Mouse (Mus musculus) stomach, embryonic 15.5 days (tissue): ENCODE measurements around the gene Wfdc6a. TPM values are rescaled to one million over a fixed set of nuclear protein-coding genes. Genes with fewer than 3 reads are reported as not detected.

Experiments used
- ATAC-seq: fragments of 200-750 bp; cut with Nextera tagmentation; 2 replicates; pipeline ENCODE4 v1.8.0; 2017; ENCODE audit warnings: low read depth, moderate number of reproducible peaks, moderate TSS enrichment; ENCODE audit not compliant: insufficient read depth, low FRiP score
- H3K27ac ChIP-seq: fragments of 300-500 bp; sonication (generic); 2 replicates; pipeline ENCODE4 v1.5.1; 2015; ENCODE audit warnings: mild to moderate bottlenecking, inconsistent platforms
- H3K27me3 ChIP-seq: fragments of 300-500 bp; sonication (generic); replicated peaks from 2 replicates; pipeline ENCODE4 v1.6.1; 2015; ENCODE audit warnings: inconsistent platforms
- H3K36me3 ChIP-seq: fragments of 300-500 bp; sonication (generic); 2 replicates; pipeline ENCODE4 v1.6.1; 2015; ENCODE audit warnings: inconsistent platforms
- H3K4me1 ChIP-seq: fragments of 300-500 bp; sonication (generic); 2 replicates; pipeline ENCODE4 v1.6.1; 2015; ENCODE audit warnings: inconsistent platforms
- H3K4me2 ChIP-seq: fragments of 300-500 bp; sonication (generic); 2 replicates; pipeline ENCODE4 v1.6.1; 2015; ENCODE audit warnings: mild to moderate bottlenecking, inconsistent platforms
- H3K4me3 ChIP-seq: fragments of 300-500 bp; sonication (generic); replicated peaks from 2 replicates; pipeline ENCODE4 v1.5.1; 2015; ENCODE audit warnings: inconsistent platforms
- H3K9ac ChIP-seq: fragments of 300-500 bp; sonication (generic); 2 replicates; pipeline ENCODE4 v1.6.1; 2015; ENCODE audit warnings: inconsistent platforms
- H3K9me3 ChIP-seq: fragments of 300-500 bp; sonication (generic); 2 replicates; pipeline ENCODE4 v1.6.1; 2016; ENCODE audit warnings: inconsistent platforms
- WGBS: fragments of 180-500 bp; shearing (Covaris S2); methylation state at CpG from one replicate; pipeline ENCODE4 v1.1.7; 2015; 5-methylcytosine and 5-hydroxymethylcytosine counted together
- polyA plus RNA-seq: library from polyadenylated mRNA; unstranded; fragments of >200 nt; fragmentation: Nextera tagmentation; extraction: Ambion mirVana; gene quantifications from 2 replicates; pipeline ENCODE4 v1.2.1, GENCODE M21; 2015

Gene Wfdc6a
- polyA plus RNA-seq, 1 experiment from 2014 or later = 1.5 TPM

GRCm38 (mm10) chr2:164549338-164549737 is 35.9 kb downstream of the Wfdc6a start:
- 45% methylated on average over 4 of the region's 4 CpGs for WGBS
- H3K4me2 ChIP-seq = no peak overlapping the region
- no peak overlapping the region for H3K4me3 ChIP-seq
- H3K9ac ChIP-seq = no peak overlapping the region
- H3K9me3 ChIP-seq = no peaks in the 10 kb centered on the region
- ATAC-seq = no peak
- H3K27me3 ChIP-seq = no peaks in the 10 kb centered on the region
- no peak overlapping the region for H3K27ac ChIP-seq
- no peaks in the 10 kb centered on the region for H3K36me3 ChIP-seq
- H3K4me1 ChIP-seq = 0 out of 2 replicates have a peak, but pooled peaks cover 6% of the 10 kb centered on the region

GRCm38 (mm10) chr2:164544454-164545097 is 40.7 kb downstream of the Wfdc6a start:
- no peak overlapping the region for H3K27ac ChIP-seq
- WGBS = 42% methylated on average over 5 of the region's 5 CpGs
- ATAC-seq = peak; percentile 45; the same call in 1 of the 2 replicates

GRCm38 (mm10) chr2:164543745-164544144 is 41.5 kb downstream of the Wfdc6a start:
- Histone ChIP-seq H3K36me3 (no peaks in the 10 kb centered on the region), H3K4me1 (peaks cover 26% of the 10 kb centered on the region), H3K9me3 (no peaks in the 10 kb centered on the region), H3K27me3 (no peaks in the 10 kb centered on the region), H3K4me3 (no peak overlapping the region), H3K27ac (no peak overlapping the region; the same call in 1 of the 2 replicates), H3K9ac (no peak overlapping the region; the same call in 1 of the 2 replicates), H3K4me2 (no peak overlapping the region)
- no peak for ATAC-seq
- WGBS = 67% methylated on average over 2 of the region's 2 CpGs

More at GRCm38 (mm10) chr2:164544454-164545097, 40.7 kb downstream of the Wfdc6a start:
- H3K36me3 ChIP-seq = no peaks in the 10 kb centered on the region
- peaks cover 26% of the 10 kb centered on the region for H3K4me1 ChIP-seq
- H3K27me3 ChIP-seq = no peaks in the 10 kb centered on the region
- no peak overlapping the region for H3K4me3 ChIP-seq
- no peak overlapping the region for H3K9ac ChIP-seq
- no peaks in the 10 kb centered on the region for H3K9me3 ChIP-seq
- no peak overlapping the region for H3K4me2 ChIP-seq

GRCm38 (mm10) chr2:164542598-164542997 is 42.6 kb downstream of the Wfdc6a start:
- Histone ChIP-seq H3K36me3 (no peaks in the 10 kb centered on the region), H3K27ac (0 out of 2 replicates have a peak overlapping the region, but pooled peaks have one; percentile 31), H3K4me2 (no peak overlapping the region), H3K4me1 (peaks cover 26% of the 10 kb centered on the region), H3K9ac (no peak overlapping the region), H3K9me3 (no peaks in the 10 kb centered on the region), H3K4me3 (no peak overlapping the region), H3K27me3 (no peaks in the 10 kb centered on the region)
- WGBS = 75% methylated on average over 7 of the region's 7 CpGs
- ATAC-seq = no peak

GRCm38 (mm10) chr2:164542132-164542531 is 43.1 kb downstream of the Wfdc6a start:
- no peak for ATAC-seq
- Histone ChIP-seq H3K4me2 (no peak overlapping the region), H3K27me3 (no peaks in the 10 kb centered on the region), H3K36me3 (no peaks in the 10 kb centered on the region), H3K27ac (peak overlapping the region; percentile 86; the same call in 1 of the 2 replicates), H3K9me3 (no peaks in the 10 kb centered on the region), H3K4me3 (no peak overlapping the region), H3K4me1 (peaks cover 26% of the 10 kb centered on the region), H3K9ac (no peak overlapping the region)
- WGBS = 49% methylated on average over 5 of the region's 5 CpGs

- Histone ChIP-seq H3K27me3 (no peaks in the 10 kb centered on the region), H3K4me1 (peaks cover 26% of the 10 kb centered on the region), H3K27ac (peak overlapping the region; percentile 86), H3K9me3 (no peaks in the 10 kb centered on the region), H3K9ac (no peak overlapping the region), H3K36me3 (no peaks in the 10 kb centered on the region), H3K4me3 (no peak overlapping the region), H3K4me2 (peak overlapping the region; percentile 8; the same call in 1 of the 2 replicates)
- WGBS = 27% methylated on average over 8 of the region's 8 CpGs
- ATAC-seq = peak; percentile 37; the same call in 1 of the 2 replicates
These were observed 44.4 kb downstream of the Wfdc6a start for GRCm38 (mm10) chr2:164540652-164541427.

- Histone ChIP-seq H3K9ac (no peak overlapping the region), H3K27ac (no peak overlapping the region), H3K9me3 (no peaks in the 10 kb centered on the region), H3K36me3 (no peaks in the 10 kb centered on the region), H3K27me3 (no peaks in the 10 kb centered on the region), H3K4me3 (no peak overlapping the region), H3K4me2 (no peak overlapping the region), H3K4me1 (peaks cover 14% of the 10 kb centered on the region)
- 67% methylated on average over 4 of the region's 4 CpGs for WGBS
- no peak for ATAC-seq
These were observed 48.2 kb downstream of the Wfdc6a start for GRCm38 (mm10) chr2:164537003-164537402.

- Histone ChIP-seq H3K4me3 (no peak overlapping the region), H3K4me1 (no peaks in the 10 kb centered on the region), H3K4me2 (no peak overlapping the region), H3K9me3 (no peaks in the 10 kb centered on the region), H3K9ac (no peak overlapping the region), H3K27ac (no peak overlapping the region), H3K27me3 (no peaks in the 10 kb centered on the region), H3K36me3 (no peaks in the 10 kb centered on the region)
- 78% methylated on average over 10 of the region's 10 CpGs for WGBS
- ATAC-seq = no peak
These were observed 50.9 kb downstream of the Wfdc6a start for GRCm38 (mm10) chr2:164534315-164534714.

- Histone ChIP-seq H3K4me2 (no peak overlapping the region), H3K9me3 (no peaks in the 10 kb centered on the region), H3K9ac (no peak overlapping the region), H3K36me3 (no peaks in the 10 kb centered on the region), H3K4me3 (no peak overlapping the region), H3K4me1 (no peaks in the 10 kb centered on the region), H3K27ac (no peak overlapping the region), H3K27me3 (no peaks in the 10 kb centered on the region)
- 6% methylated on average over 3 of the region's 3 CpGs for WGBS
- ATAC-seq = no peak; the same call in 1 of the 2 replicates
These were observed 54.1 kb downstream of the Wfdc6a start for GRCm38 (mm10) chr2:164531169-164531568.

Other genes starting within 250 kb of the Wfdc6a start
- 5.2 and 12.0 TPM in 2 replicates for gene Slpi, start 196.4 kb downstream of the Wfdc6a start, polyA plus RNA-seq
- 49.2 and 72.3 TPM in 2 replicates for gene Rbpjl, start 182.3 kb downstream of the Wfdc6a start, polyA plus RNA-seq
- 12.4 and 14.7 TPM in 2 replicates for gene Matn4, start 180.3 kb downstream of the Wfdc6a start, polyA plus RNA-seq
- gene Sdc4, start 141.6 kb downstream of the Wfdc6a start, polyA plus RNA-seq = 132 and 135 TPM in 2 replicates
- gene Sys1, start 128.5 kb downstream of the Wfdc6a start, polyA plus RNA-seq = 60.6 and 61.8 TPM in 2 replicates
- gene Gm20458, start 124.5 kb downstream of the Wfdc6a start, polyA plus RNA-seq = 17.9 and 18.1 TPM in 2 replicates
- gene Trp53tg5, start 111.7 kb downstream of the Wfdc6a start, polyA plus RNA-seq = 0.14 TPM in 1 of 2 replicates, not detected in the other
- gene Dbndd2, start 99.3 kb downstream of the Wfdc6a start, polyA plus RNA-seq = 6.5 and 10.4 TPM in 2 replicates
- gene Pigt, start 87.9 kb downstream of the Wfdc6a start, polyA plus RNA-seq = 67.0 and 67.5 TPM in 2 replicates
- 162 and 175 TPM in 2 replicates for gene Wfdc2, start 23.0 kb downstream of the Wfdc6a start, polyA plus RNA-seq
- gene Spint3, start 12.0 kb downstream of the Wfdc6a start, polyA plus RNA-seq = not detected in 2 replicates
- gene Eppin, start 8.1 kb upstream of the Wfdc6a start, polyA plus RNA-seq = not detected in 2 replicates
- not detected in 2 replicates for gene Wfdc6b, start 28.1 kb upstream of the Wfdc6a start, polyA plus RNA-seq
- not detected in 2 replicates for gene Wfdc8, start 28.2 kb upstream of the Wfdc6a start, polyA plus RNA-seq
- not detected in 2 replicates for gene Wfdc16, start 53.3 kb upstream of the Wfdc6a start, polyA plus RNA-seq
- gene Wfdc10, start 70.6 kb upstream of the Wfdc6a start, polyA plus RNA-seq = 0.44 and 0.99 TPM in 2 replicates
- not detected in 2 replicates for gene Wfdc9, start 71.1 kb upstream of the Wfdc6a start, polyA plus RNA-seq
- gene Wfdc11, start 88.6 kb upstream of the Wfdc6a start, polyA plus RNA-seq = not detected in 2 replicates
- gene Wfdc13, start 99.7 kb upstream of the Wfdc6a start, polyA plus RNA-seq = 1.9 and 3.7 TPM in 2 replicates
- gene Spint4, start 113.1 kb upstream of the Wfdc6a start, polyA plus RNA-seq = not detected in 2 replicates
- gene Spint5, start 129.9 kb upstream of the Wfdc6a start, polyA plus RNA-seq = not detected in 2 replicates
- 2.2 and 2.3 TPM in 2 replicates for gene Wfdc3, start 160.5 kb upstream of the Wfdc6a start, polyA plus RNA-seq
- gene Dnttip1, start 160.5 kb upstream of the Wfdc6a start, polyA plus RNA-seq = 60.9 and 64.7 TPM in 2 replicates
- gene Ube2c, start 184.5 kb upstream of the Wfdc6a start, polyA plus RNA-seq = 428 and 438 TPM in 2 replicates
- gene Tnnc2, start 194.5 kb upstream of the Wfdc6a start, polyA plus RNA-seq = 8.1 and 16.8 TPM in 2 replicates
- gene Snx21, start 200.4 kb upstream of the Wfdc6a start, polyA plus RNA-seq = 24.6 and 24.8 TPM in 2 replicates
- gene Acot8, start 219.4 kb upstream of the Wfdc6a start, polyA plus RNA-seq = 21.9 and 22.9 TPM in 2 replicates
- gene Zswim3, start 219.7 kb upstream of the Wfdc6a start, polyA plus RNA-seq = 7.9 and 8.5 TPM in 2 replicates
- 13.1 and 13.5 TPM in 2 replicates for gene Zswim1, start 237.2 kb upstream of the Wfdc6a start, polyA plus RNA-seq
- gene Spata25, start 243.1 kb upstream of the Wfdc6a start, polyA plus RNA-seq = not detected in 2 replicates
- 132 and 159 TPM in 2 replicates for gene Ctsa, start 247.4 kb upstream of the Wfdc6a start, polyA plus RNA-seq
- 6.2 and 6.9 TPM in 2 replicates for gene Neurl2, start 248.0 kb upstream of the Wfdc6a start, polyA plus RNA-seq